Mouse (Mus musculus) right cerebral cortex, postnatal 14 days (tissue): ENCODE measurements around the gene 2410004B18Rik.
"Not testable (repeated sequence)": the region's sequence is repeated elsewhere in the genome, so short reads cannot be mapped to it uniquely, and the experiment has no call there.

Experiments
- DNase-seq: peaks from one replicate; pipeline ENCODE4 v3.0.0; 2022

Gene 2410004B18Rik

DNA sequence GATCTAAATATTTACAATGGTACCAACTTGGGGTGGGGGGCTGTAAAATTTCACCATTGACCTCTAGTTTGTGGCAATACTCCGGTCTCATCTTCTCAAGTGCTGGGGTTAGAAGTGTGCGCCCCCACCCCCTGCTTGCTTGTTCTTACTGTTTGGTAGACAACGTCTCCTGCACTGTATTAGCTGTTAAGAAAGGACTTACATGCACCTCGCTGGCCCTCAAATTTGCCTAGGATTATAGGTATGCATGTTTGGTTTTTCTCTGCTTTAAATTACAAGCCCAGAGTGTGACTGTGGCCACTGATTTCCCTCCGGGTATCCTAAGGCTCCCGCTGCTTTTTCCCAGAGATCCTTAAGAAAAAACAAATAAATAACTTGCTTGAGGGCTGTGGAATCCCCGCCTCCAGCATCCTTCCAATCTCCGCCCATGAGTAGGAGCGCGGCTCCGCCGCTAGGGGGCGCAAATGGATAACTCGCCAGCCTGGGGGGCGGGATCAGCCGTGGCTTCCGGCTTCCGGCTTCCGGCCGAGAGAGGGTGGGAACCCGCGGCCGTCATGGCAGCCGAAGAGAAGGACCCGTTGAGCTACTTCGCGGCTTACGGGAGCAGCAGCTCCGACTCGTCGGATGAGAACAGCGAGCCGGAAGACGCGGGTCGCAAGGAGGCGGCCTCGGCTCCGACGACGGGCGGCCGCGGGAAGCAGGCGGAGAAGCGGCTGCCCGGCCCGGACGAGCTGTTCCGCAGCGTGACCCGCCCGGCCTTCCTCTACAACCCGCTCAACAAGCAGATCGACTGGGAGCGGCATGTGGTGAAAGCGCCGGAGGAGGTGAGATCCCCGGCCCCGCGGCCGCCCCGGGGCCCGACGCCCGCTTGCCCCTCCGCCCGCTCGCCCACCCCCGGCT is at the start of gene 2410004B18Rik:
Gene 2410004B18Rik, plus strand, starts transcription at position 510 of the 900 bp plus-strand sequence.
- peak; percentile 92 for DNase-seq

DNA sequence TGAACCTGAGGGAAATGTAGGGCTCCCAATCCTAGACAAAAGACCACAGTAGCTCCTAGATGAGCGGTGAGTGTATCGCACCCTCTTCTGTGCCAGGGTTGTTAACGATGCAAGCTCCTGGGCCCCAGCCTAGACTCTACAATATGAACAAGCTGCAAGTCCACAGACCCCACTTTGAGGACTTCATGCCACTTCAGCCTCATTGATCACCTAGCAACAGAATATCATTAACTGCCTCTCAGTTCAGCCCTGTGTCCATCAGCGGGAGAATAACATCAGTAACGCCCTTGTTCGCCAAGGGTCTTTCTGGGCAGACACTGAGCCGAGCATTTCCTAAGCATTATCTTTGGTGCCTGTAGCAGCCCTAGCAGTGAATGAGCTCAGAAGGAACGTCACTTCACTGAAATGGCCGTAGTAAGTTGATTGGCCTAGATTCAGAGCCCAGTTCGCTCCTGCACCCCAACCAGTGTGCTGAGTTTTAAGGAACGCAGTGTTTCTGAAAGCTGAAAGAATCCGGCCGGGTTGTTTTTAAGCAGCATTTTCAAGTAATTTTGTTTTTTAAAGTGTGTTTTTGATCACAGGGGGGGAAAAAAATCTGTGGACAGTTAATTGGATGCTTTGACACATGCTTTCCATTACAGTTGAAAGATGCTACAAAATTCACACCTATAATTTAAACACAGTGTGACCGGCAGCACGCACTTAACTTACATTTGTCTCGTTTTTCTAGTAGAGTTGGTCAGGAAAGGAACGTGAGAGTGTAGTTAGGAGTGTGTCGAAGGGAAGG is 47.3 kb upstream of the 2410004B18Rik start:
- no peak for DNase-seq

DNA sequence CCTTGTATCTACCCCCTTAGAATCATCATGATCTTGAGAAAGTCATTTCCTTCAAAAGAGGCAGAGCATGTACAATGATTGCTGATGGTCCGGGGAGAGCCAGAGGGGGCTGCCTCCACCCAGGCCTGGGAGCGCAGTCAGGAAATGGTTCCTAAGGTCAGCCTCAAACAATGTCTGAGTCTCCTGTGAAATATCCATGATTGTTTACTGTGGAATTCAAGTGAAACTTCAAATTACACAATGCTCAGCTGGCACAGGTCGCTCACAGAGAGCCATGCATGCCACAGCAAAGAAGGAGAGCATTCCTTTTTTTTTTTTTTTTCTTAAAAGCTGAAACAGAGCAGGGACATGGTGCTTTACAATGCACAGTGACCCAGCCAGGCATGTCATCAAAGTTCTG is 45.4 kb upstream of the 2410004B18Rik start:
- DNase-seq = no peak

DNA sequence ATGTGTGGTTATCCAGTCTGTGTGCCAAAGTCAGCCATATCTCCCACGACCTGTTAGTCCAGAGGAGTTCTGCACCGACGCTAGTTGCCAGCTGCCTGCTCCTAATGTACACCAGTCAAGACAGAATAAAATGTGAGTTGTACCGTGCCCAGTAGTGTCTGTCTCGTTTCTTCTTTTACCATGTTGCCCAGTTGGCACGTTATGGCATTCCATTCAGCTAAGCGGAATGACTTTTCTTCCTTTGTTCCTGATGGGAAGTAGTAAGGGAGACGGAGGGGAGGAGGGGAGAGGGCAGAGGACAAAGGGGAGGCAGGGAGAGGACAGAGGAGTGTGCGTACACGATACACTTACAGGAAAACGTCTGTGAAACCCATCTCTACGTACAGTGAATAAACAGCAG is 43.7 kb upstream of the 2410004B18Rik start:
- DNase-seq = no peak

DNA sequence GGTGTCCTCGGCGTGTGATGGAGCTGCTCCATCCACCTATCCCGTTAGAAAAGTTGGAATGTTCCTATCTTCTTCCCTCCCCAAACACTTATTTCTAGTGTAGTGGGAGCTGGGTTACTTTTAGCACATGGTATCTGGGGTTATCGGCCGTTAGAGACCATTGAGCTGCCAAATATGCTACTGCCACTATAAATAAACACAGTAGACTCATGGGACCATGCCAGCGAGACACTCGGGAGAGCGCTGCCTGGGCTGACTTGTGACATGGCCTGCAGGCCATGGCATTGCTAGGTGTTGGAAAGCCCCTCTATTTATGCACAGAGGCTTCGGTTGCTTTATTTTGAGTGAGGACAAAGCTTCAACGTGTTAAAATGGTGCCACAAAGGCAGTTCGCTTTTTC is 40.1 kb upstream of the 2410004B18Rik start:
- DNase-seq = no peak

DNA sequence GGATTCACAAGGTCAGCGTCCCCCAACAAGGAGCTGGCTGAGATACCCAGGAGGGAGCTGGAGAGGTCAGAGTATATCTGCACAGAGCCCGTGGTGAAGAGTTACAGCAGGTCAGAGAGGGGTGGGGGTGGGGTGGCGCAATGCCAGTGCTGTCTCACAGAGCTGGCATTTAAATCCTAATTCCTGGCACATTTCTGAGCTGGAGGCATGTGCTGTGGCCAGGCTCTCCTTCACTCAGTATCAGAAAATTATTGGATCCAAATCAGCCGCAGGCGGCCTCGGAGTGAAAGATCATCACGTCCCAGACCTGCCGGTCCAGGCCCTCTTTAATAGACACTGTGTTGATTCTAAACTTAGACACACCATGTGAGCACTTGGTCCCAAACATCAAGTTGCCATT is 38.0 kb upstream of the 2410004B18Rik start:
- DNase-seq = no peak

DNA sequence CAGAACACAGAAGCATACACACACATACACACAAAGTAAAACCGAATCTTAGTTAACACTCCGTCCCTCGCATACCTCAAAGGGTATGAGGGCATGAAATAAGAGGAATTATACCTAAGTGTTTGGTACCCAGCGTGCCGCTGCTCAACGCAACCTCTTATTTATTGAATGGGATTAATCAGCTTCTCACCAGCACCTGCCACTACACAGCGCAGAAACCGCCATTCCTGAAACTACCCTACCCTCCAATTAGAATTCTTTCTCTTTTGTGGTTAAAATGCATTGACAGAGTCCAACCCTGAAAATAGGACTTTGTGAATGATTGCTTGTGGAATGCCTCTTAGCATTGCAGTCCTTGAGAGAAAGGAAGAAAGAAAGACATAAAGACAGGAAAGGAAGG is 34.3 kb upstream of the 2410004B18Rik start:
- no peak for DNase-seq

DNA sequence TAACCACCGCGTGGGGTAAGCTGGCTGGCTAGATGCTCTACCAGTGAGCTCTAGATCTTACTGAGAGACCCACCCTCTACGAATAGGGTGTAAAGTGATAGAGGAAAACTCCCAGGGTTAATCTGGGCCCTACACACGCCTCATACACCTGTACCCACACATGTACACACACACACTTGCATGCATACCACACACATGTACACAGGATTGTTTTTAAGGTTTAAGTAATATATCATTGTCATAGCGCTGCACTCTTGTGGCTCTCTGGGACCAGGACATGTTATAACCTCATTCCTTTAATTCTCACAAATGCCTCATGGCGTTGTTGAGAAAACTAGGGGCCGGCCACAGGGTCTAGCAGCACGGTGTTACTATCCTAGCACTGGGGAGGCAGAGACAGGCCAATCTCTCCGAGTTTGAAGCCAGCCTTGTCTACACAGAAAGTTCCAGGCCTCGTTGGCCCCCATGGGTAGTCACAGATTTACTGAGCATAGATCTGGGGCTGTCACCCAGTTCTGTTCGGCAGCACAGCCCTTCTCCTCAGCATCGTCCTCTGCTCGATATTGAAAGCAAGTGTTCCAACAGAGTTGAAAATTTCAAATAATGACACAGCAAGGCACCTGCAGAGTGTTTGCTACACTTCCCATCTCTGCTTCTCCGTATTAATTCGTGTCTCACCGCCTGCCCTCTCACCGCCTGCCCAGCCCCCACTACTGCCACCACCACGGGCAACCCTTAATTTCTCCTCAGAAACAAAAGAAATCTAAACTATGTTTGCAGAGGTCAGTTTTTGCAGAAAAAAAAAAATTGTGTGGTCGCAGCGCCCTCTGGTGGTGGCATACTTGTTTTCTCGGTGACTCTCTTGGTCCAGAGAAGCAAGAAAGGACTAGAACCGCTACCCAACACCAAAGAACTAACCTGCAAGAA is 32.7 kb upstream of the 2410004B18Rik start:
- peak; percentile 73 for DNase-seq

DNA sequence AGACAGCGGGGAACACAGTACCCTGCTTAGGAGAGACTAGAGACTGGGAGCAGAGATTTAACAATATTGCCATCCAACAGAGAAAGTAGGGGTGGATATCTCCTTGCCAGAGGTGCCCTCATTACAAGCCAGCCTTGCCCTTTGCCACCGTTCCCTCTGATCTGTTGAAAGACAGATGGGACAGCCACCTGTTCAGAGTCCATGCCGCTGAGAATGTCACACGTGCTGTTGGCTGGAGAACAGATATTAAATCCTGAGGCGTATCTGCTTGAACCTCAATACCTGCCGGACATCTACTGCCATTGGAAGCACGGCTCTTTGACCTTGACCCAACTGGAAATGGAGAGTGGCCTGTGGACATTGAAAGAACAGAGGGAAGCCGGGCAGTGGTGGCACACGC is 31.2 kb upstream of the 2410004B18Rik start:
- no peak for DNase-seq

DNA sequence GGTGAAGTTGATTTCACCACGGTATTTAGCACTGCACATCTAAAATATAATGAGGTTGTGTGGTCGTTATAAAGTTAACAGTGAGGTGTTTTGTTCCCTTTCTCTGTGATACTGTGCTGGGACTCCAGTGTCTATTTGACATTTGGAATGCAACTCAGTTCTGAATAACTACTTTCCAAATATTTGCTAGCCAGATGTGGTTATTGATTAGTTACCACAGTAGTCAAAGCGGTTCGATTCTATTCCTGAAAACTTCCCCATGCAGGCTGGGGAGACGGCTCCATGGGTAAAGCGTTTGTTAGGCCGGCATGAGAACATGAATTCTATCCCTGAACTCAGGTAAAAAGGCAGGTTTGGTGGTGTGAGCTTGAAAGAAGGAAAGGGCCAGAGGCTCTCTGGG is 25.3 kb upstream of the 2410004B18Rik start:
- no peak for DNase-seq

DNA sequence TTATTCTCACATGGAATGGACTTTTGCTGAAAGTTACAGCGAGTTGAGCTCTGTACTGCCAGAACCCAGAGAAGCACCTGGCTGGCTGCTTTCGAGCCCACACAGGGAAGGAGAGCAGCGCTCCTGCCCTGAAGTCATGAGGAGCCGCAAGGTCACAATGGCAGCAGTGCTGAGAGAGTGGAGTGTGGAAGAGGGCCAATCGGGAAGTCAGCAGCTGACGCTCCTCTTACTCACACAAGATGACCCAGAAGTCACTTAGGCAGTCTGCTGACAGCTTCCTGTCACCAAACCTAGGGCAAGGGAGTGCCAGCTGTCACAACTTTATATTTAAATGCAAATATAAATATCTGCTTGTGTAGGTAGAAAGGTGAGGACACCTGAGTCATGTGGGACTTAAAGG is 24.6 kb upstream of the 2410004B18Rik start:
- DNase-seq = no peak

DNA sequence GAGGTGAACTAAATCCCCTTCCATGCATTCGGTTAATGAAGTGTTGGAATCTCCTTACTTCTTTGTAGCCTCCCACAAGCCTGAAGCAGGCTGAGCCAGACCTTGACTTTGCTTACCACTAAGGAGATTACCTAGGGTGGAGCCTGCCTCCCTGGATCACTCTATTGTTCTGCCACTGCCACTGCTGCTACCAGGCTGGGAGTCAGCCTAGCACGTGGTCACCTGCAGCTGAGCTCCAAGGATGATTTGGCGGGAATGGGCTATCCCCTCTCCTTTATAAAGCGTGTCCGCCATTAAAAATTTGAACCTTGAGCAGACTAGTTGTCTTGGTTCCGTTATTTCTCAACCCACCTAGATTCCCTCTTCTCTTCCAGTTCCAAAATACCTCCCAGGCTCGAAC is 23.9 kb upstream of the 2410004B18Rik start:
- not testable (repeated sequence) for DNase-seq

DNA sequence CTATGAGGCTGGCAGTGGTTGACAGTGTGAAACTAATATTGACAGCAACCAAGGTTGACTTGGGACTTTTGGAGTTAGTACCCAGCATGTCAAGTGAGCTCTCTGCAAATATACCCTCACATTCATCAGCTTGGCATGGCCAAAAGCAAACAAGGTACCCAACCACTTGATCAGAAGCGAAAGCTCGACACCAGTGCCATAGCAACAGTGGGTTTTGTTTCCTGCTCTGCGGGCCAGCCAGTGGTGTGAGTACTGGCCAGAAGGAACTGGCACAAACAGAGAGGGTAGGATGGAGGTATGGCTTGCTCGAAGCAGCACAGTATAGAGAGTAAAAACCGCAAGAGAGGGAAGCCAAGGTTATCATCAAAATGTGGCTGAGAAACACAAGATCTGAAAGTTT is 21.4 kb upstream of the 2410004B18Rik start:
- DNase-seq = no peak

DNA sequence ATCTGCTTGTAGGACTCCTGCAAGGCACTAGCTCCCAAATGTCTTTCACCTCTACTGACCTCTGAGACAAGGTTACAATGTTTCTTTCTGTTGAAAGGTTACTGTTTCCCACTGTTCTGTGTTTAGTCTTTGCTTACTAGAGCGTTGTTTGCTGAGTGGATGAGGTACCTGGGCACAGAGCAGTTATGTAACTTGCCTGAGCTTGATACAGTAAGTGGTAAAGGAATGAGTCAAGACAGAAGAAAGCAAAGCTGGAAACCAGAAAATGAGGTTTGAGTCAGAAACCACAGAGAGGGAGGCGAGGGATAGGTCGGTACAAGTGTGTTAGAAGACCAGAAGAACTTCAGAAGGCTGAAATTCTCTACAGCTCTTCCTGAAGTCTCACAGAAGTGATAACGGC is 21.0 kb upstream of the 2410004B18Rik start:
- no peak for DNase-seq

DNA sequence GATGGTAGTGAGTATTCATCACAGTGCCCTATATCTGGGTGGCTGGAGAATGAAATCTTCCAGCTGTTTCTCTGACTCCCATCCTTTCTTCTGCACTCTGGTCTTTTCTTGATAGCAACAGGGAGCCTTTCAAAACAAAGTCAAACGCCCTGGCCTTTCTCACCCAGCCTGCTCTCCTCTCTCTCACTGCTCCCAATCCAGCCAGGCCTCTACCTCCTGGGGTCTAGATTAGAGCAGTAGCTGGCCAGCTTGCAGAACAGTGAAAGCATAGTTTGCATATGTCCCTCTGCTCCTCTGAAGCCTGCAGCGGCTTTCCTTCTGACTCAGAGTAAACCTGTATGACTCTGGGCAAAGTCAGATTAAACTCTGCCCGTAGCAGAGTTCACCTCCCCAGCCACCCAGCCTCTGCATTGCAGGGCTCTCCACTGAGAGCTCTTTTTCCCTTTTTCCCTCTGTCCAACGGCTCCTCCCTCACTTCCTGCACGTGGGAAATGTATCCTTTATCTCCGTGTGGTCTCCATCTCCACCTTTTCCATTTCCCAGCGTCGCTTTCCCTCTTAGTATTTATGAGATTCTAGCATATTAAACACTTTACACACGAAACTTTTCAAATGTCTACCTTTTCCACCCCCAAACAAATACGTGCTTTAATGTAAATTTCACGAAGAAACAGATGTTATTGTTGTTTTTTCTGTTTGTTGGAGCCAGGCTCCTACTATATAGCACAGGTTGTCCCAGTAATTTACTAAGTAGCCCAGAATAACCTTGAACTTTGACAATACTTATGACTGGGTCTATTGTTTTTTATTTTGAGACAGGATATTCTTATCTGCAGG is 15.6 kb upstream of the 2410004B18Rik start, which contains the start of gene Bcl10:
Gene Bcl10, plus strand, starts transcription at position 786 of the 836 bp plus-strand sequence.
- no peak for DNase-seq

DNA sequence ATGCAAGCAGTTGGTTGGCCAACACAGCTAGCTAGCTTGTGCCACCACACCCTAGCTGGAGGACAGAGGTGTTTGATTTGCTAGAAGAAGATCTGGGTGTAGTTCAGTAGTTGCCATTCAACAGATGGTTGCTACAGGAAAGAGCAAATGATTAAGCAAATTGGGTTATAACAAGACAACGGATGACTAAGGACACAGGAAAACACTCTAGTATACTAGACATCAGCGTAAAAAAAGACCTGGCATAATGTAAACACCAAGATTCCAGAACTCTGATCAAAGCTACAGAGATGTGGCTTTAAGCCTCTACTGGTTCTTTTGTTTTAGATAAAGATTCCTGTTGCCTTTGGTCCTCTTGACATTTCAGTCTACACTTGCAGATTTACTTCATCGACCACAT is 14.8 kb upstream of the 2410004B18Rik start:
- DNase-seq = no peak

DNA sequence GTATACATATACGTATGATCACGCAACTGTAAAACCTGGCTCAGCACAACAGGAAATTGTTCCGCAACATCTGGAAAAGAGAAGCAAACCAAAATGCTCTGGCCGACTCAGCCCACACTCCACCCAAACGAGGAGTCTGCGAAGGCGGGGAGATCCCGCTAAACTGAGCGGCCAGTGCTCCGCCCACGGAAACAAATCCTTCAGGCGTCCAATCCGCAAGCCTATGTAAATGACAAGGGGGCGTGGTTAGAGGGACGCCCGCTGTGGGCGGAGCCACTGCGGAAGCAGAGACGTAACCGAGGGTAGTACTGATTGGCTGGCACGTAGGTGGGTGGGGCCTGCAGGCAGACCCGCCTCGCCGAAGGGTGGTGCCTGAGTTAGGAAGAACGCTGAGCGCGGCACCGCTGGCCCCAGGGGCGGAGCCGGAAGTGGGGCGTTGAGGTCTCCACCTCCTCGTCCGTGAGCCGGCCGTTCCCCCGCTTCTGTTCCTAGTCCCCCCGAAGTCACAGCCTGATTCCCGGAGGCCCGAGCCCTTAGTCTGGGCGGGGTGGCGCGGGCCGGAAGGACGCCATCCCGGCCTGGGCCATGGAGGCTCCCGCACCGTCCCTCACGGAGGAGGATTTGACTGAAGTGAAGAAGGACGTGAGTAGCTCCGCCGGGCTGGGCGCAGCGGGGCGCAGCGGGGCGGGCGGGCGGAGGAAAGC is 13.8 kb upstream of the 2410004B18Rik start:
- peak; percentile 98 for DNase-seq

DNA sequence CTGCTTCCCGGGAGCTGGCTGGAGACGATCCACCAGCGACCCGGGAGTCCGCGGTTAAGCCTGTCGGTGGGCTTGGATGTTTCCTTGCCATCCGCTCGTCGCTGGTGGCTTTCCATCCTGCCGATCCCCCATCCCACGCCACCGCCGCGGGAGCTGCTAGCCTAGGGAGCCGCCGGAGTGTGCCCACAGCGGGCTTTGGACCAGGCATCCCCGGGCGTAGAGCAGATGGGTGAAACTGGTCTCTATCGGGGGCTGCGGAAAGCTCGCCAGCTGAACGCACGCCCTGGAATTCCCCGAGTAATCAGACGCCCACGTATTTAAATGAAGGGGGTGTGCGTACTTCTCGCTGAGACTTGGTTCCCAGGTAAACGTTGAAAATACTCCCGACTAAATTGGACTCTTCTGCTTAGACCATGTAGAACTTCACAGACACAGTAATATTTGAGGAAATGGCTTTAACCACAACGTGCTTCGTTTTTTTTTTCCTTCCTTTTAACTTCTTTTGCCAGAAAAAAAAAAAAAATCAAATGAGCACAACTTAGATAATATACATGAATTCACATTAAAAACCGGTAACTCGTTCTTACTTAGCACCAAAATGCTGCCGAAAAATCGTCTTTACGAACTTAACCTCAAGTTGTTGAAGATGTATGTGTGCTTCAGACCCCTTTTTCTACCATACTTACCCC is 13.0 kb upstream of the 2410004B18Rik start:
- DNase-seq = peak; percentile 60

DNA sequence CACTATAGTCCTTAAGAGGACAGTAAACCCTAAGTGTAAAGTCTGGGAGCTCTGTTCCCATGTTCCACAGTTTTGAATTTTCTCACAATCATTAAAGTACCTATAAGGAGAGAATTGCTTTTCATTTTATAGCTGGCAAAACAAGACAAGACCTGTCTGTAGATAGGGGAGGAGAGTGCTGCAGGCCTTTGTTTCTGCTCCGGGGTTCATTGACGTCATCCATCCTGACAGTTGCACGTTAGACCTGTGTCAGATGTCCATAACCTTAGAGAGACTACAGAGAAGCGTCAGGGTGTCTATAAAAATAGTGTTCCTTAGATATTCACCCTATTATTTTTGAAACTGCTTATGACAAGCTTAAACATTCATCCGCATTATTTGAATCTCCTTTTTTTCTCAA is 12.3 kb upstream of the 2410004B18Rik start:
- no peak for DNase-seq
